Mouse (Mus musculus): ENCODE data around the gene Carmil1.

- TF ChIP-seq GATA1 (IDR thresholded peaks at IDR 0.05; ENCODE audit: borderline replicate concordance, low read length), result no peak
- TF ChIP-seq FLI1 (IDR thresholded peaks at IDR 0.05; ENCODE audit: low read length), result no peak
Observed at GRCm38 (mm10) chr13:24051496-24051895, 229.1 kb downstream of the Carmil1 start.
